Mouse (Mus musculus) CH12.LX (cell line): ENCODE results near the gene Tgfbr3. TPM values are rescaled to one million over a fixed set of nuclear protein-coding genes. Genes with fewer than 3 reads are reported as not detected.

ENCODE experiments used
- DNase-seq: peaks from one replicate; pipeline ENCODE4 v3.0.0-alpha.2; 2013; ENCODE audit errors: extremely low read depth
- H3K27ac ChIP-seq: 2 replicates; pipeline ENCODE4 v1.5.1; 2012; ENCODE audit warnings: low read depth, mild to moderate bottlenecking, control low read depth, moderate library complexity; ENCODE audit not compliant: insufficient read depth
- H3K27me3 ChIP-seq: replicated peaks from 2 replicates; pipeline ENCODE3; 2012; ENCODE audit warnings: inconsistent platforms
- H3K36me3 ChIP-seq, 2 experiments: replicated peaks in 1 of 2; 2 replicates each; pipeline versions ENCODE3 to v1.6.1; 2012; ENCODE audit warnings: inconsistent platforms in 1 of 2, low read length in 1 of 2, mild to moderate bottlenecking in 1 of 2, mixed read lengths in 1 of 2, moderate library complexity in 1 of 2; ENCODE audit not compliant: control insufficient read depth in 1 of 2, insufficient read depth in 1 of 2
- H3K4me1 ChIP-seq, 2 experiments: 2 replicates each; pipeline ENCODE4 v1.6.1; 2012; ENCODE audit warnings: inconsistent platforms in 1 of 2, moderate library complexity in 1 of 2; ENCODE audit not compliant: insufficient read depth in 2 of 2, control insufficient read depth in 1 of 2
- H3K4me2 ChIP-seq: 2 replicates; pipeline ENCODE4 v1.6.1; 2012; ENCODE audit warnings: low read depth, mild to moderate bottlenecking, control low read depth; ENCODE audit not compliant: poor library complexity, insufficient read depth, severe bottlenecking
- H3K4me3 ChIP-seq, 3 experiments: fragments of 150-350 bp in 1 of 3; sonication (generic) in 1 of 3; replicated peaks in 1 of 3; 2 replicates each; pipeline versions ENCODE3 to v1.5.1; 2011 to 2012; ENCODE audit warnings: low read depth in 2 of 3, low read length in 2 of 3, mild to moderate bottlenecking in 2 of 3, moderate library complexity in 2 of 3, control low read depth in 1 of 3, improper control_type of control experiment in 1 of 3, inconsistent platforms in 1 of 3, mixed read lengths in 1 of 3; ENCODE audit not compliant: poor library complexity in 1 of 3
- H3K79me2 ChIP-seq: replicated peaks from 2 replicates; pipeline ENCODE4 v1.6.1; 2012; ENCODE audit warnings: mild to moderate bottlenecking, moderate library complexity; ENCODE audit not compliant: control insufficient read depth, poor library complexity, insufficient read depth, severe bottlenecking; ENCODE audit errors: extremely low read depth
- H3K9ac ChIP-seq: 2 replicates; pipeline ENCODE4 v1.6.1; 2012; ENCODE audit warnings: low read depth, mild to moderate bottlenecking, control low read depth, moderate library complexity; ENCODE audit not compliant: insufficient read depth
- H3K9me3 ChIP-seq: replicated peaks from 2 replicates; pipeline ENCODE3; 2012; ENCODE audit warnings: low read length, inconsistent platforms, mixed read lengths
- BHLHE40 ChIP-seq: IDR thresholded peaks from 2 replicates; pipeline ENCODE4 v1.6.1; 2011; ENCODE audit warnings: mild to moderate bottlenecking, low read depth, low read length, improper control_type of control experiment
- CHD2 ChIP-seq: IDR thresholded peaks from 2 replicates; pipeline ENCODE4 v1.6.1; 2011; ENCODE audit warnings: low read length, improper control_type of control experiment
- E2F4 ChIP-seq: IDR thresholded peaks from 2 replicates; pipeline ENCODE4 v1.6.1; 2011; ENCODE audit warnings: low read depth, low read length, improper control_type of control experiment; ENCODE audit not compliant: insufficient replicate concordance
- ELF1 ChIP-seq: IDR thresholded peaks from 2 replicates; pipeline ENCODE4 v1.6.1; 2014; ENCODE audit warnings: low read depth, mild to moderate bottlenecking, inconsistent platforms, low read length, improper control_type of control experiment
- ETS1 ChIP-seq: conservative IDR thresholded peaks from 2 replicates; pipeline ENCODE4 v1.6.1; 2012; ENCODE audit warnings: low read depth, mild to moderate bottlenecking, inconsistent platforms, low read length, improper control_type of control experiment, moderate library complexity
- GABPA ChIP-seq: IDR thresholded peaks from 2 replicates; pipeline ENCODE4 v1.6.1; 2012; ENCODE audit warnings: low read depth, low read length, improper control_type of control experiment, inconsistent platforms; ENCODE audit not compliant: insufficient replicate concordance
- JUND ChIP-seq: conservative IDR thresholded peaks from 2 replicates; pipeline ENCODE4 v1.6.1; 2011; ENCODE audit warnings: low read depth, low read length, improper control_type of control experiment
- MAFK ChIP-seq: IDR thresholded peaks from 2 replicates; pipeline ENCODE4 v1.6.1; 2011; ENCODE audit warnings: low read length, improper control_type of control experiment; ENCODE audit not compliant: insufficient replicate concordance
- NELFE ChIP-seq: IDR thresholded peaks from 2 replicates; pipeline ENCODE4 v1.6.1; 2011; ENCODE audit warnings: low read depth, low read length, improper control_type of control experiment
- NRF1 ChIP-seq: IDR thresholded peaks from 2 replicates; pipeline ENCODE4 v1.6.1; 2014; ENCODE audit warnings: low read depth, mild to moderate bottlenecking, inconsistent platforms, low read length, improper control_type of control experiment, moderate library complexity
- RAD21 ChIP-seq: IDR thresholded peaks from 2 replicates; pipeline ENCODE4 v1.6.1; 2011; ENCODE audit warnings: low read depth, mild to moderate bottlenecking, low read length, improper control_type of control experiment, moderate library complexity
- RCOR1 ChIP-seq: conservative IDR thresholded peaks from 2 replicates; pipeline ENCODE4 v1.6.1; 2012; ENCODE audit warnings: low read depth, mild to moderate bottlenecking, inconsistent platforms, low read length, improper control_type of control experiment
- SIN3A ChIP-seq: IDR thresholded peaks from 2 replicates; pipeline ENCODE4 v1.6.1; 2012; ENCODE audit warnings: low read length, improper control_type of control experiment, inconsistent platforms
- UBTF ChIP-seq: IDR thresholded peaks from 2 replicates; pipeline ENCODE4 v1.6.1; 2012; ENCODE audit warnings: low read depth, mild to moderate bottlenecking, inconsistent platforms, low read length, improper control_type of control experiment, moderate library complexity
- USF2 ChIP-seq: conservative IDR thresholded peaks from 2 replicates; pipeline ENCODE4 v1.6.1; 2011; ENCODE audit warnings: low read depth, low read length, improper control_type of control experiment
- ZC3H11A ChIP-seq: IDR thresholded peaks from 2 replicates; pipeline ENCODE4 v1.6.1; 2012; ENCODE audit warnings: low read depth, mild to moderate bottlenecking, inconsistent platforms, low read length, improper control_type of control experiment
- ZMIZ1 ChIP-seq: IDR thresholded peaks from 2 replicates; pipeline ENCODE4 v1.6.1; 2012; ENCODE audit warnings: low read depth, mild to moderate bottlenecking, inconsistent platforms, low read length, improper control_type of control experiment
- dilution Hi-C: fragments of 300-500 bp; cut with MboI; formaldehyde crosslinking; loops from 2 replicates; pipeline ENCODE4 v1.14.3; 2020; ENCODE audit warnings: low sequenced_read_pairs; ENCODE audit not compliant: extremely low pct_unique_long_range_greater_than_20kb, extremely low pct_ligation_motif_present
- in situ Hi-C: fragments of 300-500 bp; cut with MboI; formaldehyde crosslinking; loops from 3 replicates; pipeline ENCODE4 v1.14.3; 2019; ENCODE audit warnings: low sequenced_read_pairs, low pct_ligation_motif_present, low pct_unique_long_range_greater_than_20kb, mixed read lengths
- polyA plus RNA-seq: library from polyadenylated mRNA; unstranded; fragments of >175 nt; gene quantifications from 2 replicates; pipeline ENCODE4 v1.2.1, GENCODE M21; 2012; ENCODE audit warnings: low read depth; ENCODE audit not compliant: insufficient read length
- total RNA-seq, 2 experiments: library from RNA; depleted of rRNA; stranded (reverse); fragments of 300-350 nt in 1 of 2; fragments of >200 nt in 1 of 2; gene quantifications; 2 replicates each; pipeline ENCODE4 v1.2.3; 2012 to 2014

The Tgfbr3 gene
- total and polyA plus RNA-seq, 3 experiments: 0.13 to 0.46 (median 0.30) TPM

DNA sequence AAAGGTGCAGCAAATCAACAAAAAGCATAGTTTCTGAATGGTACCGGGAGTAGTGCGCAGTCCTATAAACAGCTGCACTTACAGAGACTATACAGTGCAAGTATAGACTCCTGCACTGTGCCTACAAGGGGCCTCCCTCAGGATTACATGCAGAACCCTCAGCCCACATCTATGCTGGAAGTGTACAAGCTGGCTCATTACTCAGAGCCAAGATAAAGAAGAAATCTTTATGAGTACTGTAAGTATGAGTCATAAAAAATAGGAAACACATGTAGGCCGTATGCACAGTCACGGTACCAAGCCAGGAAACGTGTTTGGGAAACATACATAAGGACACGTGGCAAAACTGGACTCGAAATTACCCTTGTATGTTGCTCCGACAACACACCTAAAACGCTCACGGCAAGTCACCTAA, 89.2 kb downstream of the Tgfbr3 start:
- no peak for DNase-seq
- dilution Hi-C loops: no loop called here
- H3K4me2 ChIP-seq: no peak overlapping the region

GRCm38 (mm10) chr5:107195751-107196395, 93.6 kb downstream of the Tgfbr3 start:
- Histone ChIP-seq H3K9ac (no peak overlapping the region), H3K36me3 (no peaks in the 10 kb centered on the region), H3K9me3 (no peaks in the 10 kb centered on the region), H3K79me2 (no peaks in the 10 kb centered on the region), H3K4me1 (no peaks in the 10 kb centered on the region), H3K4me2 (no peak overlapping the region), H3K27ac (no peak overlapping the region), H3K27me3 (no peaks in the 10 kb centered on the region), H3K4me3 (no peak overlapping the region)
- in situ Hi-C loops (no loop called here), dilution Hi-C loops (no loop called here)
- TF ChIP-seq BHLHE40 (no peak), JUND (no peak), SIN3A (no peak), NELFE (no peak), NRF1 (no peak)
- no peak for DNase-seq

More for the DNA sequence above, 89.2 kb downstream of the Tgfbr3 start:
- H3K36me3 ChIP-seq: no peaks in the 10 kb centered on the region
- no peak for TF ChIP-seq ELF1
- no peak for TF ChIP-seq NELFE
- TF ChIP-seq GABPA: no peak
- TF ChIP-seq JUND: no peak
- TF ChIP-seq ZMIZ1: no peak
- TF ChIP-seq ZC3H11A: no peak
- TF ChIP-seq E2F4: no peak
- TF ChIP-seq RCOR1: no peak
- no peak for TF ChIP-seq CHD2
- no peak for TF ChIP-seq SIN3A
- TF ChIP-seq USF2: no peak
- H3K4me1 ChIP-seq: no peaks in the 10 kb centered on the region; a peak in 1 of 4 replicates
- no peak overlapping the region for H3K4me3 ChIP-seq
- H3K9ac ChIP-seq: no peak overlapping the region
- no peaks in the 10 kb centered on the region for H3K27me3 ChIP-seq
- in situ Hi-C loops: no loop called here
- H3K27ac ChIP-seq: no peak overlapping the region
- H3K9me3 ChIP-seq: no peaks in the 10 kb centered on the region
- no peaks in the 10 kb centered on the region for H3K79me2 ChIP-seq

- Histone ChIP-seq H3K4me2 (no peak overlapping the region), H3K9ac (no peak overlapping the region), H3K4me1 (no peaks in the 10 kb centered on the region), H3K4me3 (no peak overlapping the region), H3K27ac (no peak overlapping the region), H3K79me2 (no peaks in the 10 kb centered on the region)
- in situ Hi-C loops: no loop called here
- DNase-seq: no peak
- TF ChIP-seq NRF1 (no peak), E2F4 (no peak), UBTF (no peak), RCOR1 (no peak), RAD21 (no peak), MAFK (no peak), ETS1 (no peak), ZC3H11A (no peak), BHLHE40 (no peak), SIN3A (no peak), GABPA (no peak)
- TF ChIP-seq, all 38 proteins: peak for 0
- H3K27me3 ChIP-seq: no peaks in the 10 kb centered on the region
- dilution Hi-C loops: no loop called here
- no peaks in the 10 kb centered on the region for H3K36me3 ChIP-seq
- no peaks in the 10 kb centered on the region for H3K9me3 ChIP-seq
These were observed 96.3 kb downstream of the Tgfbr3 start for GRCm38 (mm10) chr5:107193160-107193559.
